Mouse (Mus musculus) bone marrow macrophage, adult 2 months (primary cell): ENCODE results near the gene Cpvl. TPM values are rescaled to one million over a fixed set of nuclear protein-coding genes. Genes with fewer than 3 reads are reported as not detected.

Source experiments
- H3K27ac ChIP-seq: 2 replicates; pipeline ENCODE4 v1.5.1; 2012; ENCODE audit warnings: low read depth, low read length; ENCODE audit not compliant: insufficient read depth
- H3K4me1 ChIP-seq: 2 replicates; pipeline ENCODE4 v1.6.1; 2012; ENCODE audit warnings: low read length; ENCODE audit not compliant: control insufficient read depth, insufficient read depth
- H3K4me3 ChIP-seq: 2 replicates; pipeline ENCODE4 v1.5.1; 2012; ENCODE audit warnings: mild to moderate bottlenecking, low read length, moderate library complexity; ENCODE audit not compliant: insufficient read depth
- CTCF ChIP-seq: IDR thresholded peaks from 2 replicates; pipeline ENCODE4 v1.5.1; 2012; ENCODE audit warnings: low read depth, mild to moderate bottlenecking, low read length, moderate library complexity
- POLR2A ChIP-seq: IDR thresholded peaks from 2 replicates; pipeline ENCODE4 v1.6.1; 2012; ENCODE audit warnings: mild to moderate bottlenecking, low read depth, low read length, borderline replicate concordance
- polyA plus RNA-seq: library from polyadenylated mRNA; stranded (reverse); fragments of >200 nt; gene quantifications from 2 replicates; pipeline ENCODE4 v1.2.4, GENCODE M21; 2012; ENCODE audit not compliant: missing spikeins, insufficient read depth, insufficient read length

Gene Cpvl
- not detected in 2 replicates for polyA plus RNA-seq

DNA sequence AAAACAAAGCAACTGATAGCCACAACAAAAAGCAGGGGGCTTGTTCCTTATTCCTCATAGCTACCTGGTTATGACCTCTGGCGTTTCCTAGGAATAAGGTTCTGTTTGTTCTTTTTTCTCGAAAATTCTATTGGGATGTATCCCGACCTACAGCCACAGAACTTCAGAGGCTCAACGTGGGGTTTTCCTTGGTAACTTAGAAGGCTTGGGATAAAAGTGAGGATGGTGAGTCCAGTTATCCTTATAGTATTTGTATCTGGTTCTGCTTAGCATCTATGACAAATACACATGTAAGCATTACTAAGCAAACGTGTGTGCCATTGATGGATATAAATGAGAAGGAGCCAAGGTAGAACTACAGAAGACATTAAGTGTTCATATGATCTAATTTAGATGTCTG lies at the start of gene Cpvl:
TSS of gene Cpvl (minus strand) at position 101 of the 400 bp plus-strand sequence.
- Histone ChIP-seq H3K4me1 (no peaks in the 10 kb centered on the region), H3K27ac (no peak within 1 kb of the TSS), H3K4me3 (no peak within 1 kb of the TSS)
- TF ChIP-seq CTCF (no peak), POLR2A (no peak)

DNA sequence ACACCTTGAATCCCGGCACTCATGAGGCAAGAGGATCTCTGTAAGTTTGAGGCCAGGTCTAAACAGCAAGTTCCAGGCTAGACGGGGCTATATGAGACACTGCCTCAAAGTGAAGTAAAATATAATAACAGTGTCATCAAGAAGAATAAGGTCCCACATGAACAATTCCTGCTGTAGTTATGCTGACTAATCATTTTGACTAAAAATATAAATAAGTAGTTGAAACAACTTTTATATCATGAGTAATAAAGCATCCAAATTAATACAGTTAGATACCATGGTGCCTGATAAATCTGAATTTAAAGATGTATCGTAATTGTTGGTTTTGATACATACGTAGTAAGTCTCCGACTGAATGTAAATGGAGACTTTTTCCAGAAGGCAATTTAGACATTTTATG lies 45.4 kb upstream of the Cpvl start:
- TF ChIP-seq CTCF (no peak), POLR2A (no peak)

DNA sequence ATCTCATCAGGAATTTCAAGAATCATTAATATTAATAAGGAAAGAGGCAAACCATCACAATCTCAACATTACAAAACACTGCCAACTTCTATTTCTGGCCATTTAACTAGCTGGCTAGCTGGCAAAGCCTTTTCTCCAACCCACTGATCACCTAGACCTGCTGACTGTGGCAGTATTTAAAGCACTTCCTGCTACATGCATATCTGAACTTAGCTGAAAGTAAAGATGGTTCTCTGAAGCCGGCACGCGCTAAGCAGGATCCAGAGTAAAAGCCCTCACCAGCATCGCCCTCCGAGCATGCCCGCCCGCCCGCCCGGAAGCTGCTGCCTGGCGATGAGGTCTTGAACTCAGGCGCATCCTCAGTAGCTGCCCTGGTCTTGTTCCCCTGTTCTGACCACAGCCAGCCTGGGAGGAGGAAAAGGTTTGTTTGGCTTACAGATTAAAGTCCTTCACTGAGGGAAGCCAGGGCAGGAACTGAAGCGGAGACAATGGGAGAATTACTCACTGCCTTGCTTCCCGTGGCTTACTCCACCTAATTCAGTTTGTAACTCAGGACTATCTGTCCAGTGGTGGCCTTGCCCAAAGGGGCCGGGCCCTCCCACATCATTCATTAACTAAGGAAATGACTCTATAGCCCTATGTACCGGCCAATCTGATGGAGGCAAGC lies 42.8 kb upstream of the Cpvl start:
- H3K4me3 ChIP-seq = no peak overlapping the region

More for the DNA sequence above, 45.4 kb upstream of the Cpvl start:
- Histone ChIP-seq H3K4me3 (no peak overlapping the region), H3K4me1 (peaks cover 3% of the 10 kb centered on the region; the same call in 1 of the 2 replicates), H3K27ac (no peak overlapping the region)

DNA sequence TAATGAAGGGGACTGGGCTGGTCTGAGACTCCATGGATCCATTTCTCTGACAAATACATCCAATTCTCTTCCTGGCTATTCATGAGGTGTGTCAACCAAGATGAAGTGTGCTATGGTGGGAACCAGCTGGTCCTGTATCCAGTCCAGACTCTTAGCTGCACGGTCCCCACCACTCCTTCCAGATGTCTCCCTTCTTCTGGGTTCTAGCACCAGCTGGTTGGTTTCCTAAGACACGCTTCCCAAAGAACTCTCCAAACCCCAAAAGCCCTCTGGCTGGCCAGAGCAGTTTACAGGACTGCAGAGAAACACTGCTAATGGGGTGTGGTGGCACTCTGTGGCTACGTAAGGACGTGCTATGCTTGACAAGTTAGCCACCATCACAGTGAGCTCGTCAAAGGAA lies 40.4 kb upstream of the Cpvl start:
- TF ChIP-seq POLR2A = no peak
- no peak for TF ChIP-seq CTCF
- Histone ChIP-seq H3K4me1 (peaks cover 3% of the 10 kb centered on the region; the same call in 1 of the 2 replicates), H3K27ac (no peak overlapping the region), H3K4me3 (no peak overlapping the region)

More for the DNA sequence above, 42.8 kb upstream of the Cpvl start:
- no peak overlapping the region for H3K27ac ChIP-seq
- TF ChIP-seq CTCF = no peak
- TF ChIP-seq POLR2A = no peak
- H3K4me1 ChIP-seq = peaks cover 3% of the 10 kb centered on the region; the same call in 1 of the 2 replicates

DNA sequence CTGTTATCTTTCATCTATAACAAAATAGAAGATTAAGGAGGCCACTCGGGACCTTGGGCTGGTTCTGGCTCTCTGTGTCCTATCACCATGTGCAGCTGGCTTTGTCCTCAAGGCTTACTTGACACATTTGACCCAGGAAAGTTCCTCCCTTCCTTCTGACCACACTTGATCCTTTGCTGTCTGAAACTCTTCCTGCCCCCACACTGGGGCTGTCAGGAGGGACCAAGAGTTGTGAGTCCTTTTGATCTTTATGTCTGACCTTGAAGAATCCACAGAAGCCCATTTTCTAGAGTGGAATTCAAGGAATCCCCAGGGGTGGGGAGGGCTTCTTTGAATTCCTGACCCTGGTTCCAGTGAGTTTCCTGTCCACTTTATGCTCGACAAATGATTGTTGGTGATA lies 39.6 kb upstream of the Cpvl start:
- Histone ChIP-seq H3K4me3 (no peak overlapping the region), H3K4me1 (peaks cover 3% of the 10 kb centered on the region; the same call in 1 of the 2 replicates), H3K27ac (no peak overlapping the region)
- TF ChIP-seq POLR2A (no peak), CTCF (no peak)

DNA sequence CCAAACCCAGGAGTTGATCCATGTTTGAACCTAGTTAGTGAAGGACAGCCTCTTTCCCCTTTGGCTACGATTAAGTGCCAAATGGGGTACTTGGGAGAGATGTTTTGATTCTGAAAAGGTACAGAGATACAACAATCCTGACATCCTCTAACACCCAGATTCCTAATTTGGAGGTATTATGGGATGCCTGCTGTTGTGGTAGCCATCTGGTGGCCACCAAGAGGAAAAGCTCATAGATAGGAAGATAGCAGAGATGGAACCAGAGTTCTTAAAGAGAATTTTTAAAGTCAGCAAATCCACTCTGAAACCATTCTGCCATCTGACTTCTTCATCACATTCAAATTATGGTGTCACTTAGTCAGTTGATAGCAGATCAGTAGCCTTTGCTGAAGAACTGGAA lies 33.7 kb upstream of the Cpvl start:
- H3K4me1 ChIP-seq = peaks cover 15% of the 10 kb centered on the region
- no peak overlapping the region for H3K27ac ChIP-seq
- TF ChIP-seq CTCF = no peak
- no peak for TF ChIP-seq POLR2A
- H3K4me3 ChIP-seq = no peak overlapping the region

DNA sequence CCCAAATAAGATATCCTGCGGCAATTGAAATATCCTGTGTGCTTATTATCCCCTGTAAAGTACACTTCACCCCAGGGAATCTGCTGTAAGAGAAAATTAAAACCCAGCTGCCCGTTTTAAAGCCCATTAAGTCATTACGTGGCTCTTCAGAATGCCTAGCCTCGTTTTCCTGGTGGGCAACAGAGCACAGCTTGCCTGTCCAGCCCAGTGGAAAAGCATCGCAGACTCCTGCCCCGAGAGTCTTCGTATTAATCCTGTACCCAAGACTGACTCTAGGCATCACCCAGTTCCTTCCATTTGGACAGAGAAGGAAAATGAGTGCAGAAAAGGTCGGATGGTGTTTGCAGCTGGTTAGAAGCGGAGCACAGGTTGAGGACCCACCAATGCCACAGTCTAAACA lies 31.9 kb upstream of the Cpvl start:
- Histone ChIP-seq H3K4me1 (peaks cover 15% of the 10 kb centered on the region), H3K4me3 (no peak overlapping the region), H3K27ac (no peak overlapping the region)
- TF ChIP-seq CTCF (no peak), POLR2A (no peak)

DNA sequence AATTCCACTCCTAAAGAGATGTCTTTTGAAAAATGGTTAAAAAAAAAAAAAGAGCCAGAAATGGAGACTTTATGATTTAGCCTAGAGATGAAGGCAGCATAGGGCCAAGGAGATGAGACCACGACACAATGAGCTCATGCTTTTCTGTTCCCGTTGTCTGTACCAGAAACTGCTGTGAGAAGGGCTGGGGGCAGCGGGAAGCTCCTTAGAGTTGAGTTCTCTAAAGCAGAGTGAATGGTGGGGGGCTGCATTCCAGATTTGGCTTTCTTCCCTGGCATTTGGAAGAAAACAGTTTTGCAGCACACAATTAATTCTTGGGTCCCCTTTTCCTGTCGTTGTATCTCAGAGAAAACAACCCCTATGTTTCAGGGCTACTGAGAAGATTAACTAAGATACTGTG lies 30.8 kb upstream of the Cpvl start:
- peak overlapping the region; percentile 54 for H3K27ac ChIP-seq

DNA sequence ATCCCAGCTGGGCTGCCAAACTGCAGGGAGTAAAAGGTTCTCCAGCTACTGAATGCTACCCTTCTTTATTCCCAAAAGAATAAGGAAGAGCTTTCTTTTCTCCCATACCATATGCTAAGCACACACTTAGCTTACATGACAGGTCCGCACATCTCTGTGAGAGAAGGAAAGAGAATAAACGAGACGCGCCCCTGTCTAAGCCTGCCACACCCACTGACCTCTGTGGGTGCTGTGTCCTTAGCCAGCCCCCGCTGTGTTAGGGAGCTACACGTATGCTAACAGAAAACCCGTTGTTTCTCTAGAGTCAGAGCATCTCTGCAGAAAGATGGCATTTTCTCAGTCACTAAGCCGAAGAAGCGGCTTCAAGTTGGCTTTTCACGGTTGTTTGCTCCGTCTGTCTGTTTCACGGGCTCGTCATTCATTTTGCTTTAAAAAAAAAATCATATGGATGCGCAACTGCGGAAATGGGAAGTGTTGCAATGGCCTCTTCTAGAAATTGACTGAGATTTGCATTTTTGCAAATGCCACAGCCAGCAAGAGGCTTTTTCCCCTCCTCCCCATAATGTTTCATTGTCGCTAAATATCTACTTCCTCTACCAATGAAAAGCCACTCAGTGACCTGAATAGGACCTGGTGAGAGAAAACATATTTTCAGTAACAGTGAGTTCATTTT lies 30.1 kb upstream of the Cpvl start:
- H3K4me3 ChIP-seq = peak overlapping the region; percentile 59

More for the DNA sequence above, 30.8 kb upstream of the Cpvl start:
- H3K4me3 ChIP-seq = no peak overlapping the region
- TF ChIP-seq POLR2A (no peak), CTCF (no peak)
- H3K4me1 ChIP-seq = peaks cover 15% of the 10 kb centered on the region

DNA sequence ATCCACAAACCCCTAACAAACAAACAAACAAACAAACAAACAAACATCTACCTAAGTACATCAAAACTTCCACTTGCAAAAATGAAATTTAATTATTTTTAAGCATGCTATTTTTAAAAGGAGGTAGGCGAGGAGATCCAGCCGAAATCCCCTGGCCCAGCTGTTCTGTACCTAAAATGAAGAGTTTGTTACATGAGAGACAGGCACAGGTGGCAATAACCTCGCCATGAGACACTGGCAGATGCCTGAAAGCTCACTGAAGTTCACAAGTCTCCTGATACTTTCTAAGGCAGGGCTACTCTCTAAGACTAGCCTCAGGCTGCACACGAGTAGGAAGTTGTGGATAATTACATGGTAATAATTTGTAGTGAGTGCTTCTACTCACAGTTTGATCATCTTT lies 26.8 kb upstream of the Cpvl start:
- peaks cover 15% of the 10 kb centered on the region for H3K4me1 ChIP-seq
- no peak overlapping the region for H3K27ac ChIP-seq
- TF ChIP-seq CTCF (no peak), POLR2A (no peak)
- H3K4me3 ChIP-seq = no peak overlapping the region

More for the DNA sequence above, 30.1 kb upstream of the Cpvl start:
- Histone ChIP-seq H3K27ac (peak overlapping the region; percentile 54), H3K4me1 (peaks cover 15% of the 10 kb centered on the region)
- TF ChIP-seq POLR2A = no peak
- no peak for TF ChIP-seq CTCF
